Mouse (Mus musculus): ENCODE data around the gene Abcf1. TPM values are rescaled to one million over a fixed set of nuclear protein-coding genes. Genes with fewer than 3 reads are reported as not detected.
A peak's percentile ranks its signal among the peaks of the same experiment; 100 is the strongest.

The Abcf1 gene
- total and polyA plus RNA-seq, 3 experiments: 52.8 to 290 (median 110) TPM

DNA sequence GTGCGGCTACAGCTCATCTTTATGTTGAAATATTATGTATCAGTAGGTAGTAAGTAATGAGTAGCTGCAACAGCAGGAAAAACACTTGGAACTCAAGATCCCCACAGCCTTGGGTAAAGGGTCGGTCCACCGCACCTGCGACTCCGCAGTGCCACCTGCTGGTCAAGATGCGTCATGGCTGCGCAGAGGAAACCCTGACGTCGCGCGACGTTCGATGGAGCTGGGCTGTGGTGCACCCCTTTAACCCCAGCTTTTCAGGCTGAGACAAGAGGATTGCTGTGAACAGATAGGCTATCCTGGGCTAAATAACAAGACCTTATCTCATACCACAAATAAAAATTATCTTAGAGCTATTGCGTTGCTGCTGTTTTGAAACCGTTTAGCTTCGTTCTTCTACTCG, 24.1 kb upstream of the Abcf1 start:
- Histone ChIP-seq H3K27me3 (replicated peaks) (no peaks in the 10 kb centered on the region), H3K79me2 (replicated peaks; ENCODE audit: control insufficient read depth, extremely low read depth, insufficient read depth, poor library complexity, severe bottlenecking) (peaks cover 24% of the 10 kb centered on the region), H3K4me2 (ENCODE audit: insufficient read depth, low read depth, poor library complexity, severe bottlenecking) (peak overlapping the region; percentile 57; the same call in 1 of the 2 replicates), H3K4me1 (ENCODE audit: control insufficient read depth in 1 of 2, insufficient read depth in 2 of 2) (peaks cover 4 to 10% of the 10 kb centered on the region in 2 experiments; a peak in 2 of 4 replicates), H3K9me3 (replicated peaks; ENCODE audit: low read length) (no peaks in the 10 kb centered on the region), H3K9ac (ENCODE audit: insufficient read depth, low read depth) (no peak overlapping the region), H3K4me3 (replicated peaks in 1 of 3; ENCODE audit: low read depth in 2 of 3, low read length in 2 of 3, poor library complexity in 1 of 3) (peak overlapping the region; percentile 44 to 73 (median 48)), H3K27ac (ENCODE audit: insufficient read depth, low read depth) (no peak overlapping the region), H3K36me3 (replicated peaks in 1 of 2; ENCODE audit: control insufficient read depth in 1 of 2, insufficient read depth in 1 of 2, low read length in 1 of 2) (peaks cover 4 to 18% of the 10 kb centered on the region in 2 experiments)
- dilution Hi-C loops (cut with MboI; ENCODE audit: extremely low pct_ligation_motif_present, extremely low pct_unique_long_range_greater_than_20kb, low sequenced_read_pairs): no loop called here
- TF ChIP-seq CTCF (conservative IDR thresholded peaks at IDR 0.05 in 1 of 2, IDR thresholded peaks at IDR 0.05 in 1 of 2; ENCODE audit: low read depth in 2 of 2, low read length in 2 of 2) (peak; percentile 92 to 95), KAT2A (IDR thresholded peaks at IDR 0.05; ENCODE audit: insufficient replicate concordance, low read length) (no peak), ELF1 (IDR thresholded peaks at IDR 0.05; ENCODE audit: low read depth, low read length) (peak; percentile 25; the same call in 1 of the 2 replicates), RAD21 (IDR thresholded peaks at IDR 0.05; ENCODE audit: low read depth, low read length) (peak; percentile 82), ZMIZ1 (IDR thresholded peaks at IDR 0.05; ENCODE audit: low read depth, low read length) (no peak), POLR2A (IDR thresholded peaks at IDR 0.05; ENCODE audit: low read depth, low read length) (no peak), GABPA (IDR thresholded peaks at IDR 0.05; ENCODE audit: insufficient replicate concordance, low read depth, low read length) (no peak), NRF1 (IDR thresholded peaks at IDR 0.05; ENCODE audit: low read depth, low read length) (peak; percentile 40; the same call in 1 of the 2 replicates), NELFE (IDR thresholded peaks at IDR 0.05; ENCODE audit: low read depth, low read length) (no peak; the same call in 1 of the 2 replicates), PAX5 (IDR thresholded peaks at IDR 0.05; ENCODE audit: low read length) (no peak), MAZ (IDR thresholded peaks at IDR 0.05; ENCODE audit: low read depth, low read length) (no peak), IRF4 (IDR thresholded peaks at IDR 0.05; ENCODE audit: low read depth, low read length) (peak; percentile 16; the same call in 1 of the 2 replicates), USF2 (conservative IDR thresholded peaks at IDR 0.05; ENCODE audit: low read depth, low read length) (no peak), MAX (IDR thresholded peaks at IDR 0.05; ENCODE audit: low read length) (no peak), TCF12 (IDR thresholded peaks at IDR 0.05; ENCODE audit: low read depth, low read length) (peak; percentile 48; the same call in 1 of the 2 replicates), MEF2A (IDR thresholded peaks at IDR 0.05; ENCODE audit: borderline replicate concordance, low read depth, low read length) (0 out of 2 replicates have a peak, but pooled peaks have one; percentile 15), JUN (IDR thresholded peaks at IDR 0.05; ENCODE audit: insufficient read depth, low read depth, low read length) (no peak), SMC3 (IDR thresholded peaks at IDR 0.05; ENCODE audit: low read depth, low read length) (peak; percentile 89), ZC3H11A (IDR thresholded peaks at IDR 0.05; ENCODE audit: low read depth, low read length) (peak; percentile 22; the same call in 1 of the 2 replicates)
- peak; percentile 79 for DNase-seq (ENCODE audit: extremely low read depth)
- in situ Hi-C loops (cut with MboI; ENCODE audit: low pct_ligation_motif_present, low pct_unique_long_range_greater_than_20kb, low sequenced_read_pairs): no loop called here

DNA sequence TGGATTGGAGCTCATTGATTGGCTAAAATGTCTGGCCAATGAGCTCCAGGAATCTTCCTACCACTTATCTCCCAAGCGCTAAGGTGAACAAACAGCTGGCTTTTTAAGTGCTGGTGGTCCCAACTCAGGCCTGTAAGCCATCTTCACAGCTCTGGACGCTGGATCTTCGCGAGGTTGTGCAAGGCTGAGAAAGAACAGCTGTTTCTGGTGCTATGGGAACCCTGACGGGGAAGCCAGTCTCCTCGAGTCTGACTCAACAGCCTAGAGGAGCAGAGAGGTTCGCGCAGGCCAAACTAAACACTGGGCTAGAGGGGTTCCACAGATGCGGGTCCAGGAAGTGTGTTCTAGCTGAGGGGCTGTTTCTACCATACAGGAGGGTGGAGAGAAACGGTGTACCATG, 22.2 kb upstream of the Abcf1 start:
- peaks cover 21% of the 10 kb centered on the region for H3K79me2 ChIP-seq (replicated peaks; ENCODE audit: control insufficient read depth, extremely low read depth, insufficient read depth, poor library complexity, severe bottlenecking)
- dilution Hi-C loops (cut with MboI; ENCODE audit: extremely low pct_ligation_motif_present, extremely low pct_unique_long_range_greater_than_20kb, low sequenced_read_pairs): no loop called here
- H3K9ac ChIP-seq (ENCODE audit: insufficient read depth, low read depth): no peak overlapping the region

More for the DNA sequence above, 22.2 kb upstream of the Abcf1 start:
- TF ChIP-seq KAT2A (IDR thresholded peaks at IDR 0.05; ENCODE audit: insufficient replicate concordance, low read length) (no peak), MAFK (IDR thresholded peaks at IDR 0.05; ENCODE audit: insufficient replicate concordance, low read length) (no peak), CHD2 (IDR thresholded peaks at IDR 0.05; ENCODE audit: low read length) (no peak), EP300 (IDR thresholded peaks at IDR 0.05; ENCODE audit: low read length) (no peak), ZC3H11A (IDR thresholded peaks at IDR 0.05; ENCODE audit: low read depth, low read length) (no peak)
- no peak for DNase-seq (ENCODE audit: extremely low read depth)
- Histone ChIP-seq H3K4me1 (ENCODE audit: control insufficient read depth in 1 of 2, insufficient read depth in 2 of 2) (peaks cover 4 to 10% of the 10 kb centered on the region in 2 experiments; a peak in 2 of 4 replicates), H3K27ac (ENCODE audit: insufficient read depth, low read depth) (no peak overlapping the region), H3K4me2 (ENCODE audit: insufficient read depth, low read depth, poor library complexity, severe bottlenecking) (no peak overlapping the region), H3K36me3 (replicated peaks in 1 of 2; ENCODE audit: control insufficient read depth in 1 of 2, insufficient read depth in 1 of 2, low read length in 1 of 2) (peaks cover 23 to 37% of the 10 kb centered on the region in 2 experiments), H3K4me3 (replicated peaks in 1 of 3; ENCODE audit: low read depth in 2 of 3, low read length in 2 of 3, poor library complexity in 1 of 3) (no peak overlapping the region), H3K27me3 (replicated peaks) (no peaks in the 10 kb centered on the region), H3K9me3 (replicated peaks; ENCODE audit: low read length) (no peaks in the 10 kb centered on the region)
- in situ Hi-C loops (cut with MboI; ENCODE audit: low pct_ligation_motif_present, low pct_unique_long_range_greater_than_20kb, low sequenced_read_pairs): no loop called here
